Mouse (Mus musculus) forebrain, embryonic 11.5 days (tissue): ENCODE measurements around the gene Parp8. TPM values are rescaled to one million over a fixed set of nuclear protein-coding genes. Genes with fewer than 3 reads are reported as not detected.

Experiments used
- polyA plus RNA-seq: library from polyadenylated mRNA; unstranded; fragments of >200 nt; fragmentation: Nextera tagmentation; extraction: Ambion mirVana; gene quantifications from 2 replicates; pipeline ENCODE4 v1.2.1, GENCODE M21; 2014

Parp8 gene
- polyA plus RNA-seq, 1 experiment from 2014 or later, result 15.4 TPM

Other genes starting within 250 kb of the Parp8 start
- 33.9 and 35.4 TPM in 2 replicates for gene Emb, start 183.0 kb upstream of the Parp8 start, polyA plus RNA-seq
- 0.45 and 0.95 TPM in 2 replicates for gene Gm17509, start 195.5 kb upstream of the Parp8 start, polyA plus RNA-seq